ENCODE assay signal across 23 mouse cellular contexts in genomic region chr5:121510009-121510408, GRCm38 (mm10). TPM values are rescaled to one million over a fixed set of nuclear protein-coding genes. Genes with fewer than 3 reads are reported as not detected.
"Had no signal": no experiment of that assay in that cellular context is flagged by ENCODE, and none has a peak within 500 bp of the region (broad histone marks: within the 10 kb centered on the region; RNA-seq: fewer than 3 reads in every experiment).

No protein-coding gene starts in this region.

- H3K27me3 ChIP-seq: lung, embryonic 15.5 days; midbrain, embryonic 13.5 days; midbrain, embryonic 15.5 days; neural tube, embryonic 12.5 days had no signal

- DNase-seq: liver, postnatal 0 days; lung, adult 2 months; lung, postnatal 14 days; lung, postnatal 36 days; right cerebral cortex, postnatal 14 days; spleen, adult 18-20 months; thymus, adult 2 months; thymus, postnatal 25 days; thymus, postnatal 4 days had no signal

- ATAC-seq: liver, postnatal 0 days; lung, postnatal 0 days; midbrain, embryonic 13.5 days; midbrain, embryonic 15.5 days had no signal

- H3K9me3 ChIP-seq: lung, embryonic 15.5 days; megakaryocyte, embryonic 14.5 days; midbrain, embryonic 13.5 days; midbrain, embryonic 15.5 days; neural tube, embryonic 12.5 days had no signal

- H3K36me3 ChIP-seq: lung, embryonic 15.5 days; midbrain, embryonic 13.5 days; midbrain, embryonic 15.5 days; neural tube, embryonic 12.5 days had no signal

- H3K4me2 ChIP-seq: lung, embryonic 15.5 days; midbrain, embryonic 11.5 days; midbrain, embryonic 13.5 days; midbrain, embryonic 15.5 days; neural tube, embryonic 12.5 days had no signal

- H3K4me1 ChIP-seq: lung, embryonic 15.5 days; midbrain, embryonic 13.5 days; midbrain, embryonic 15.5 days; neural tube, embryonic 12.5 days had no signal

- H3K9ac ChIP-seq: liver, postnatal 0 days; lung, embryonic 15.5 days; midbrain, embryonic 13.5 days; midbrain, embryonic 15.5 days; neural tube, embryonic 12.5 days had no signal

- H3K4me3 ChIP-seq: lung, embryonic 15.5 days; megakaryocyte, embryonic 14.5 days; midbrain, embryonic 13.5 days; midbrain, embryonic 15.5 days; neural tube, embryonic 12.5 days had no signal

- H3K27ac ChIP-seq: lung, embryonic 15.5 days; macrophage; midbrain, embryonic 13.5 days; midbrain, embryonic 15.5 days; neural tube, embryonic 12.5 days had no signal

RNA-seq across cellular contexts. Expression of gene Adam1b, which starts 6.8 kb away (rescaled TPM):
- total RNA-seq: midbrain, postnatal 0 days; neutrophil, adult 5-6 weeks had no signal
- polyA plus RNA-seq: liver, postnatal 0 days; lung, adult 2 months; lung, embryonic 15.5 days; macrophage; midbrain, embryonic 11.5 days; midbrain, embryonic 13.5 days; midbrain, postnatal 0 days; neural tube, embryonic 12.5 days; neural tube, embryonic 14.5 days; thymus, adult 2 months; urinary bladder, adult 2 months had no signal

RNA-seq across cellular contexts. Expression of gene Gm42878, which starts 35.3 kb away (rescaled TPM):
- total RNA-seq: midbrain, postnatal 0 days; monocyte, adult 5-6 weeks; neutrophil, adult 5-6 weeks had no signal
- polyA plus RNA-seq: liver, postnatal 0 days; lung, embryonic 15.5 days; lung, postnatal 0 days; midbrain, embryonic 11.5 days; midbrain, embryonic 13.5 days; midbrain, embryonic 15.5 days; midbrain, postnatal 0 days; neural tube, embryonic 12.5 days; neural tube, embryonic 14.5 days; stomach, embryonic 16.5 days; thymus, adult 2 months had no signal
